Mouse (Mus musculus) hindbrain, embryonic 10.5 days (tissue): ENCODE results near the gene Ercc2. TPM values are rescaled to one million over a fixed set of nuclear protein-coding genes. Genes with fewer than 3 reads are reported as not detected.

Source experiments
- DNase-seq: peaks from one replicate; pipeline ENCODE4 v3.0.0-alpha.2; 2017; ENCODE audit warnings: low spot score
- H3K27ac ChIP-seq: fragments of 300-500 bp; sonication (generic); 2 replicates; pipeline ENCODE4 v1.5.1; 2016; ENCODE audit warnings: mild to moderate bottlenecking, moderate library complexity
- H3K27me3 ChIP-seq: fragments of 300-500 bp; sonication (generic); 2 replicates; pipeline ENCODE4 v1.6.1; 2016; ENCODE audit warnings: mild to moderate bottlenecking; ENCODE audit not compliant: poor library complexity, insufficient read depth, severe bottlenecking
- H3K36me3 ChIP-seq: fragments of 300-500 bp; sonication (generic); 2 replicates; pipeline ENCODE4 v1.6.1; 2016; ENCODE audit warnings: mild to moderate bottlenecking, moderate library complexity
- H3K4me1 ChIP-seq: fragments of 300-500 bp; sonication (generic); replicated peaks from 2 replicates; pipeline ENCODE4 v1.6.1; 2016; ENCODE audit warnings: mild to moderate bottlenecking
- H3K4me3 ChIP-seq: fragments of 300-500 bp; sonication (generic); 2 replicates; pipeline ENCODE4 v1.5.1; 2016; ENCODE audit warnings: mild to moderate bottlenecking, moderate library complexity
- H3K9me3 ChIP-seq: fragments of 300-500 bp; sonication (generic); 2 replicates; pipeline ENCODE4 v1.6.1; 2016; ENCODE audit warnings: mild to moderate bottlenecking, moderate library complexity
- WGBS: fragments of 180-500 bp; shearing (Covaris S2); methylation state at CpG from one replicate; pipeline ENCODE4 v1.1.7; 2016; 5-methylcytosine and 5-hydroxymethylcytosine counted together
- polyA plus RNA-seq: library from polyadenylated mRNA; unstranded; fragments of >200 nt; fragmentation: Nextera tagmentation; extraction: Ambion mirVana; gene quantifications from 2 replicates; pipeline ENCODE4 v1.2.1, GENCODE M21; 2016

Ercc2 gene
- polyA plus RNA-seq: 29.0 and 33.9 TPM in 2 replicates

GRCm38 (mm10) chr7:19381377-19382165, at the start of gene Ercc2:
Ercc2 (plus strand) TSS chr7:19382010.
- peak; percentile 100 for DNase-seq
- Histone ChIP-seq H3K36me3 (peaks cover 40% of the 10 kb centered on the region), H3K27ac (peak within 1 kb of the TSS; percentile 84), H3K9me3 (no peaks in the 10 kb centered on the region), H3K4me3 (peak within 1 kb of the TSS; percentile 96), H3K4me1 (peaks cover 20% of the 10 kb centered on the region), H3K27me3 (no peaks in the 10 kb centered on the region)
- WGBS: 6% methylated on average over 48 of the region's 48 CpGs

DNA sequence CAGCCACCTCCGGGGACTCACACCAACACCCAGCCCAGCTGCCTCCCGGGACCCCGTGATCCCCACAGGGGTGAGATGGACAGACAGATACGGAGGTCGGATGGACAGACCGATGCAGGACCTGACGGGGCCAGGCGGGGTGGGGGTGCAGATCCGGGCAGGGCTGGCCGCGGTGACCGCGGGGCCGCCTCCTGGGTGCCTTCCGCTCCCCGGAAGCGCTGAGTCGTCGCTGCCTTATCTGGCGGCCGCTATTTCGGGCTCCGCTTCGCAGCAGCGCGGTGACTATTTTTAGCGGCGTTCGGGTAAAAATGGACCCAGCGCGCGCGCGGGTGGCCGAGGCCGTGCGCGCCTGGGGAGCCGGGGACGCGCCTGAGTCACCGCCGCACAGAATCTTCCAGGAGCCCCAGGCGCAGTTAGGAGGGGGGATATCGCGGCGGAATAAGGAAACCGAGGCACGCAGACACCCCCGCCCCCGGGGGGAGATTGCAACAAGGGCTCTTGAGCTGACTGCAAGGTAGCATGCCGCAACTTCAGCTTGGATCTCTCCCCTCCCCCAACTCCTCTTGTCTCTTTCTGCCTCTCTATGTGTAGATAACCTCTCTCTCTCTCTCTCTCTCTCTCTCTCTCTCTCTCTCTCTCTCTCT, 49.0 kb upstream of the Ercc2 start:
- peak overlapping the region; percentile 91 for H3K27ac ChIP-seq

DNA sequence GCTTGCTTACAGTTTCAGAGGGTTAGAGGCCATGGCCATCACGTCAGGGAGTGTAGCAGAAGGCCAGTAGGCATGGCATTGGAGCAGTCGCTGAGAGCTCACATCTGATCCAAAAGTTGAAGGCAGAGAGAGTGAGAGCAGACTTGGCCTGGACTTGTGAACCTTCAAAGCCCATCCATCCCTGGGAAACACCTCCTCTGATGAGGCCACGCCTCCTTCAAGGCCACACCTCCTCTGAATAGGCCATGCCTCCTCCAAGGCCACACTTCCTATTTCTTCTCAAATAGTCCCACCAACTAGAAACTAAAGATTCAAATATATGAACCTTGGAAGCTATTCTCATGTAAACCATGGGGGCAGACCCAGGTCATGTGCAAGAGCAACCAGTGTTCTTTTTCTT, 46.2 kb upstream of the Ercc2 start:
- Histone ChIP-seq H3K27ac (no peak overlapping the region), H3K9me3 (no peaks in the 10 kb centered on the region), H3K36me3 (no peaks in the 10 kb centered on the region), H3K27me3 (peaks cover 41% of the 10 kb centered on the region), H3K4me3 (no peak overlapping the region), H3K4me1 (peaks cover 13% of the 10 kb centered on the region)
- no peak for DNase-seq
- 42% methylated on average over 3 of the region's 3 CpGs for WGBS

More for the DNA sequence above, 49.0 kb upstream of the Ercc2 start:
- peak overlapping the region; percentile 73 for H3K4me3 ChIP-seq
- peaks cover 41% of the 10 kb centered on the region for H3K27me3 ChIP-seq
- no peaks in the 10 kb centered on the region for H3K36me3 ChIP-seq
- WGBS: under 1% methylated on average over 52 of the region's 52 CpGs
- peaks cover 15% of the 10 kb centered on the region for H3K4me1 ChIP-seq
- H3K9me3 ChIP-seq: no peaks in the 10 kb centered on the region
- peak; percentile 52 for DNase-seq

GRCm38 (mm10) chr7:19337122-19337521, 44.7 kb upstream of the Ercc2 start:
- DNase-seq: no peak
- peaks cover 44% of the 10 kb centered on the region for H3K27me3 ChIP-seq
- peaks cover 24% of the 10 kb centered on the region for H3K4me1 ChIP-seq
- no peak overlapping the region for H3K27ac ChIP-seq
- no peaks in the 10 kb centered on the region for H3K9me3 ChIP-seq
- no peak overlapping the region for H3K4me3 ChIP-seq
- H3K36me3 ChIP-seq: no peaks in the 10 kb centered on the region
- whole genome bisulfite sequencing: 73% methylated on average over 10 of the region's 10 CpGs

- Histone ChIP-seq H3K27me3 (peaks cover 43% of the 10 kb centered on the region), H3K4me1 (peaks cover 24% of the 10 kb centered on the region), H3K9me3 (no peaks in the 10 kb centered on the region), H3K27ac (no peak overlapping the region), H3K4me3 (no peak overlapping the region), H3K36me3 (no peaks in the 10 kb centered on the region)
- 60% methylated on average over 2 of the region's 2 CpGs for whole genome bisulfite sequencing
- no peak for DNase-seq
Observed at GRCm38 (mm10) chr7:19338060-19338459, 43.8 kb upstream of the Ercc2 start.

GRCm38 (mm10) chr7:19338596-19338995, 43.2 kb upstream of the Ercc2 start:
- no peaks in the 10 kb centered on the region for H3K9me3 ChIP-seq
- peaks cover 23% of the 10 kb centered on the region for H3K4me1 ChIP-seq
- no peak overlapping the region for H3K27ac ChIP-seq
- peaks cover 43% of the 10 kb centered on the region for H3K27me3 ChIP-seq
- WGBS: 77% methylated on average over 7 of the region's 7 CpGs
- no peak for DNase-seq
- H3K4me3 ChIP-seq: no peak overlapping the region
- no peaks in the 10 kb centered on the region for H3K36me3 ChIP-seq

DNA sequence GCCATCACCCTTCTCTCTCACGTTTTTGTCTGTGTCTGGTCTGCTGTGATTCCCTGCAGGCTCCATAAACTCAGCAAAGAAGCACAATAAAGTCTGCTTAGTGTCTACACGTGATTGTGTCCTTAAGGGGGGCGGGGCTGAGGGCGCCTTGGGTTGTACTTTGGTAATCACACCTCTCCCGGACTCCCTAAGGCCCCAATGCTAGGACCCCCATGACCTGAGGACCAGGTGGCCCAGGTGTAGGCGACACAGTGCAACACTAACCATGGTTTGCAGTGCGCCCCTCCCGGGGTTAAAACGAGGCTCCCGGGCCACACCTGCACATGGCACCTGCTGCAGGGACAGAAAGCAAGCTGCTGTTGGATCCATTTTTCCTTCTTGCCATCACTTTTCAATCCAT, 40.6 kb upstream of the Ercc2 start:
- Histone ChIP-seq H3K9me3 (no peaks in the 10 kb centered on the region), H3K27ac (no peak overlapping the region), H3K27me3 (peaks cover 38% of the 10 kb centered on the region), H3K4me3 (peak overlapping the region; percentile 69; the same call in 1 of the 2 replicates), H3K36me3 (no peaks in the 10 kb centered on the region), H3K4me1 (peaks cover 41% of the 10 kb centered on the region)
- WGBS: 21% methylated on average over 10 of the region's 10 CpGs
- no peak for DNase-seq

GRCm38 (mm10) chr7:19341761-19342409, 39.9 kb upstream of the Ercc2 start:
- H3K27ac ChIP-seq: peak overlapping the region; percentile 76
- H3K4me3 ChIP-seq: peak overlapping the region; percentile 69
- H3K4me1 ChIP-seq: peaks cover 43% of the 10 kb centered on the region
- H3K36me3 ChIP-seq: no peaks in the 10 kb centered on the region
- no peaks in the 10 kb centered on the region for H3K9me3 ChIP-seq
- under 1% methylated on average over 41 of the region's 41 CpGs for WGBS
- peaks cover 34% of the 10 kb centered on the region for H3K27me3 ChIP-seq
- peak; percentile 38 for DNase-seq

DNA sequence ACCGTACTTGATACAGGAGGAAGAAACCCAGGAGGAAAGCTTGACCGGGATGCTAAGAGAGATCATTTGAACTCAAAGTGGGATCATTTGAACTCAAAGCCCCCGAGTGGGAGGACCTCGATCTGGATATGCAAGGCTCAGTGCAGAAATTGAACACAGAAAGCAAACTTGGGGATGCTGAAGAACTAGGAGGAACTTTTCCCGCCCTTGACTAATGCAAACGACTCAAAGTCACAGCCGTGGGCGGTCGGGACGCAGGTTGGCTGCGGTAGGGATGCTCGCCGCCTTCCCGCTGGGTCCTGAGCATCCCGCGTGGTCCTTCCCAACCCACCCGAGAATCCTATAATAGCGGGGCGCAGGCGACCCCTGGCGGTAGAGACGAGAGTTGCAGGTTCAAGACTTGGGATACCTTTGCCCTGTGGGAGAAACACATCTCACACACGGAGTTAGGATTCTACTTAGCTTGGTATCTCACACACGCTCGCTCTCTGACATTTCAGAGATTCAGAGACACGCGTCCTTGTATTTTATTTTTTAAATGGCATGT, 39.3 kb upstream of the Ercc2 start:
- DNase-seq: peak; percentile 88
- H3K27ac ChIP-seq: peak overlapping the region; percentile 76
- WGBS: under 1% methylated on average over 27 of the region's 27 CpGs

DNA sequence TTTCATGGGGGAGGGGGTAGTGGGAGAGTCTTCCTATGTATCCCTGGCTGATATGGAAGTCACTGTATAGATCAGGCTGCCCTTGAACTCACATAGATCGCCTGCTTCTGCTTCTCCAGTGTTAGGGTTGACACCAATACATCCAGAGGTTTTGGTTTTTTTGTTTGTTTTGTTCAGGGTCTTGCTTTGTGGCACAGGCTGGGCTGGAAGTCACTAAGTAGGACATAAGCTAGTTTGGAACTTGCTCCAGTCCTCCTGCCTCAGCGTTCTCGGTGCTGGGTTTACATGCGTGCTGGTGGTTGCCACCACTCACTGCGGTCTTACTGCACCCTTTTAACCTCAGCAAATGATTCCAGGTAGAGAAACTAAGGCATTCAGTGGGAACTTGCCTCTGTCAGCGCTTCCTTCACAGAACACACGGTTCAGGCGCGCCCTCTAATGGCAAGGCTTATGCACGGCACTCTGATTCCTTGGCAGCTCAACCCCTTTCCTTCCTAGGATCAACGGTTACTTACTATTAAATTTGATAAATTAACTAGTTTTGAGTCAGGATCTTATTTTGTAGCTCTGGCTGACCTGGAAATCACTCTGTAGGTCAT, 38.5 kb upstream of the Ercc2 start:
- Histone ChIP-seq H3K27ac (no peak overlapping the region), H3K4me1 (peaks cover 43% of the 10 kb centered on the region), H3K27me3 (peaks cover 20% of the 10 kb centered on the region), H3K9me3 (no peaks in the 10 kb centered on the region), H3K4me3 (no peak overlapping the region), H3K36me3 (peaks cover 9% of the 10 kb centered on the region)
- 3% methylated on average over 11 of the region's 11 CpGs for WGBS
- DNase-seq: peak; percentile 78

More for the DNA sequence above, 39.3 kb upstream of the Ercc2 start:
- Histone ChIP-seq H3K4me1 (peaks cover 43% of the 10 kb centered on the region), H3K4me3 (peak overlapping the region; percentile 69), H3K9me3 (no peaks in the 10 kb centered on the region), H3K27me3 (peaks cover 27% of the 10 kb centered on the region), H3K36me3 (peaks cover 1% of the 10 kb centered on the region; the same call in 1 of the 2 replicates)

DNA sequence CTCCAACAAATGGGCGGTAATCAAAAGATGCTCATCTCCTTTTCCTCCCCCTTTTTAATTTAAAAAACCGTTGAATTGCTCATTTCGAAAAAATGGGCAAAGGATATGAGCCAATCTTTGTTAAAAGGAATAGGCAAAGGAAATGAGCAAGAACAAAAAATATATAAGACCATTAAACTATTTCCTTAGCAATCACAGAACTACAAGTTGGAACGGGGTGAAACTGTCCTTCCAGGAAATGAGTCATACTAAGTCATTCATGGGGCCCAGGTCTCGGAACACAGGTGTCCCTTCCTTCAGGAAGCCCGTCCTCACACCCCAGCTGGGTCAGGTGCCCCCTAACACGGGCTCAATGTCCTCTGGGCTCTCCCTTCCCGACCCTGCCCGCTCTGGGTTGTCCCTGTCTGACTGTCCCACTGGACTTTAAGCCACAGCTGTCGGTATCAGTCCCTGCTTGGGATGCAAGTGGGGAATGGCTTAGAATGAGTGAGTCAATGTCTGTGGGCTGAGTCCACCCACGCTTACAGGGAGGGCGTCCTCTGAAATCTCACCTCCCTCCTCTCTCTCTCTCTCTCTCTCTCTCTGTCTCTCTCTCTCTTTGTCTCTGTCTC, 37.5 kb upstream of the Ercc2 start, which contains the start of gene Ercc1:
Ercc1 (plus strand) TSS at position 542 of the 611 bp plus-strand sequence.
- no peak for DNase-seq
- Histone ChIP-seq H3K36me3 (peaks cover 19% of the 10 kb centered on the region), H3K27me3 (peaks cover 18% of the 10 kb centered on the region), H3K27ac (peak within 1 kb of the TSS; percentile 94), H3K4me3 (peak within 1 kb of the TSS; percentile 78), H3K9me3 (no peaks in the 10 kb centered on the region), H3K4me1 (peaks cover 43% of the 10 kb centered on the region)
- WGBS: 28% methylated on average over 12 of the region's 12 CpGs

DNA sequence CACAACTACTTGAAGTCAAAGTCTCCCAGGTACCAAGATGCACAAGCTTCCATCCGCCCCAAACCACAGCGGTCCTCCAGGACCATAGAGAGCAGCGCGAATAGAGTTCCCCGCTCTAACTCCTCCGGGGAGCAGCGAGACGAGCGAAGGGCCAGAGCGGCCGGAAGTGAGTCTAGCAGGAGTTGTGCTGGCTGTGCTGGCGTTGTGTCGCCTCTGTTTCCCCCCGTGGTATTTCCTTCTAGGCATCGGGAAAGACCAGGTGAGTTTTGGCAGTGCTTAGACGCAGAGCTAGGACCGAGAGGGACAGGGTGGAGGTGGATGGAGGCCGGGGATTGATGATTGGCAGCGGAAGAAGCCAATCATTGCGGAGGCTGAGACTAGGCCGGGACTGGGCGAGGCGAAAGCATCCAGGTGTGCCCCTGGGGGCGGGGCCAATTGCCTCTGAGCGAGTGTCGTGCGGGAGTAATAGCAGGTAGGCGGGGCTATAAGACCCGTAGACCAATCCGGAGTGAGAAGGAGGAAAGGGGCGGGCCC, 36.8 kb upstream of the Ercc2 start:
- peaks cover 26% of the 10 kb centered on the region for H3K36me3 ChIP-seq
- H3K27me3 ChIP-seq: peaks cover 18% of the 10 kb centered on the region
- H3K4me3 ChIP-seq: peak overlapping the region; percentile 78
- H3K4me1 ChIP-seq: peaks cover 43% of the 10 kb centered on the region
- WGBS: under 1% methylated on average over 31 of the region's 31 CpGs
- no peaks in the 10 kb centered on the region for H3K9me3 ChIP-seq
- H3K27ac ChIP-seq: peak overlapping the region; percentile 94
- peak; percentile 95 for DNase-seq
